Mouse (Mus musculus) frontal cortex, adult (tissue): ENCODE data around the gene Kdm1a.

Experiments used
- ATAC-seq: cut with Nextera tagmentation; 2 replicates; pipeline ENCODE4 v1.9.2; 2017; ENCODE audit warnings: mild to moderate bottlenecking, moderate library complexity, mixed read lengths; ENCODE audit not compliant: low TSS enrichment

Kdm1a gene

DNA sequence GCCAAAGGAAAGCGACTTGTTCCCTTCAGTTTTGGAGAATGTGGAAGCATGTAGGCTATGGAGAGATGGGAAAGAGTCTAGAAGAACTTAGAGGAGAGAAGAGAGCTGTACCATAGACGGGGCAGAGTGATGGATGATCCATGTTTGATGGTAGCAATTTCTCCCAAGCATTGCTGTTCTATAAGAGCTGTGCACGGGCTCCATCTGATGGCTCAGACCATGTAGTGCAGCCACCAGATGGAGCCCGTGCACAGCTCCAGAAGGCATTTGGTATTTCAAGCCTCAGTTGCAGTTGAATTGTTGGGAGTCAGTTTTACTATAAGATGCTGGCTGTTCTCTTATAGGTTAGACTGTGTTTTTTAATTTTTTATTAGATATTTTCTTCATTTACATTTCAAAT, 76.1 kb downstream of the Kdm1a start:
- ATAC-seq, result peak; percentile 93

GRCm38 (mm10) chr4:136524309-136524708, 78.2 kb downstream of the Kdm1a start:
- ATAC-seq, result no peak

DNA sequence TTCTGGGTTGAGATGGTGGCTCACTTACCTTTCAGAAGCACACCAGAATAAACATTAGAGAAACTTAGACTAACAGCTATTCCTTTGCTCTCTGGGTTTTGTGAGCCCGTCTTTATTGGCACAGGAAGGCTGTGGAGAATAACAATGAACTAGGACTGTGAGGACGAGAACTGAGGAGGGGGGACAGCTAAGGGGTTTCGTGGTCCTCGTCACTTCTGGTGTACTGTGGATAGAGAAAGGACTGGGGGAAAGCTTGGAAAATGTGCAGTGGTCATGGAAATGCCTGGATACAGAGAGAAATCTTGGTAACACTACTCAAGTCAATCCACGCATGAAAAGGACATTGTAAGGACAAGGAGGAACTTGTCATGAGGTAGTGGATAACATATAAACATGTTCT, 80.6 kb downstream of the Kdm1a start:
- ATAC-seq, result no peak

DNA sequence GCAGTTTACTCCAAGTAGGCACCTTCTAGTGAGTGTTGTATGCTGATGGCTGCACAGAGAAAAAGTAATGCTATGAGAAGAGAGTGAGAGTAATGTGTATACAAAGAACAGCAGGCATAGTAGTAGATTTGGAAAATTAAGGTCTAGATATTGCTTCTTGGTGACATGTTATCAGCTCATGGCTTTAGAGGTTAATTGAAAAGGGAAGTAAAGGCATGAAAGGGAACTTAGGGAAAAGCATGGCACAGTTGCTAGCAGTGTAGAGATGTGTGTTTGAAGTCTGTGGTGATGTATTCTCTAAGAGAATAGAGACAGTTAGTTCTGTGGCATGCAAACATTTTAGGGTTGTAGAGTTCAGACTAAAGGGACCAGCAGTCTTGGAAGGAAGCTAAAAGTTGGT, 82.7 kb downstream of the Kdm1a start:
- no peak for ATAC-seq

DNA sequence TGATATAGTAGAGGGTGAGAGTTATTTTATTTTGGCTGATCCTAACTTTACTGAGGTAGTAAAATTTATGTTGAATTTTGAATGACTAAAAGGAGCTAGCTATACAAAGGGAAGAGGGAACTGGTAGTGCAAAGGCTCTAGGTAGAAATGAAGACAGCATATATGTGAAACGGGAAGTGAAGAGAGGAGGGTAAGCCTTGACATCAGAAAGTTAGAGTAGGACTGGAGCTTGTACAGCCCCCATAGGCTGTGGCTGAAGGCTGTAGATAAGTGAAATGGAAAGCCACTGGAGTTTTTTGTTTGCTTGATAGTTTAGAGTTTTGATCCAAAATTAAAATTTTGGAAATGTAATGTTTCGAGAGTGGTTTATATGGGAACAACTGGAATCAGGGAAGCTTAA, 83.9 kb downstream of the Kdm1a start:
- ATAC-seq, result no peak

DNA sequence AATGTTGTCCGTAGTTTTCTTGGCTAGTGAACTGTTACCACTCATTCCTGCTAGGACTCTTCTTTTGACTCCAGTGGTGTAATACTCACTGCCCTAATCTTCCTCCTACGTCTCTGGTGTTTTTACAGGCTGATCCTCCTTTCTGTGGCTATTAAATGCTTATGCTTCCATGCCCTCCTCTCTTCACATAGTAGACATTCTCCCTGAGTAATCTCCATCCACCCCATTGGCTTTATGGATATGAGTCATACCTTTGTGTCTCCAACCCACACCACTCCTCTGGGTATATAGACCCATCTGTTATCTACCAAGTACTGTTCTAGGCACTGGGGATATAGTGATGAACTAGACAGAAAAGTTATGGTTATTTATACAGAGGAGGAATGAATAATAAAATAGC, 84.4 kb downstream of the Kdm1a start:
- ATAC-seq, result peak; percentile 79; the same call in 1 of the 2 replicates

DNA sequence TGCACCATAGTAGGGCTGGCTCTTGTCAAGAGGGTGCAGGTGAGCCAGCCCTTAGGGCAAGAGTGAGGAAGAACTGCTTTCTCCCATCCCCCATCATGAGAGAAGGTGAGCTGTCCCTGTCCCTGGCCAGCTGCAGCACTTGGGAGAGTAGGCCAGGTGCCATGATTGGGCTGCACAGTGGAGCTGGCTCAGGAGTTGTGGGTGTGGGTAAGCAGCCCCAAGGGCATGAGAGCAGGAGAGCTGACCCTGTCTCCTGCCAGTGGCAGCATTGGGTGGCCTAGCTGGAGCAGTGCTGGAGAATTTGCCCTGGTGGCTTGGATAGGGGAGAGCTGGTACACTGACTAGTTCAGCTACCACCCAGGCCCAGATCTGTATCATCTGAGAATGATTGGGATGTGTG, 89.6 kb downstream of the Kdm1a start:
- no peak for ATAC-seq

DNA sequence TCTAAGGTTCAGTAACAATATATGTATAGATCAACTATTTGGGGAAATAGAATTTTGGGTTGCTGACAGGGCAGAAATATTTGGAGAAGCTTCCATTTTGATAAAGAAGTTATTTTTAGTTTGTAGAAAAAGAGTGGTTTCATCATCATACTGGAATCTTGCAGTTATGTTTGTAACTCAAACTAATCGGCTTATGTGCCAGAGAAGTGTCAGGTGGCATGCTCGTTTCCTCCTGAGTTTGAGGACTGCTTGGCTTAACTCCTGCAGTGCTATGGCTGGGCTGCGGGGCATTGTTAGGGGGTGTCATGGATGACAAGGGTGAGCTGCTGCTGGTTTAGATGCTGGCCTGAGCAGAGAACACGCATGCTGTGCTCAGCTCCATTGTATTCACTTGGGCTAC, 90.8 kb downstream of the Kdm1a start:
- no peak for ATAC-seq

- no peak for ATAC-seq
These were observed 92.7 kb downstream of the Kdm1a start for GRCm38 (mm10) chr4:136509857-136510256.

DNA sequence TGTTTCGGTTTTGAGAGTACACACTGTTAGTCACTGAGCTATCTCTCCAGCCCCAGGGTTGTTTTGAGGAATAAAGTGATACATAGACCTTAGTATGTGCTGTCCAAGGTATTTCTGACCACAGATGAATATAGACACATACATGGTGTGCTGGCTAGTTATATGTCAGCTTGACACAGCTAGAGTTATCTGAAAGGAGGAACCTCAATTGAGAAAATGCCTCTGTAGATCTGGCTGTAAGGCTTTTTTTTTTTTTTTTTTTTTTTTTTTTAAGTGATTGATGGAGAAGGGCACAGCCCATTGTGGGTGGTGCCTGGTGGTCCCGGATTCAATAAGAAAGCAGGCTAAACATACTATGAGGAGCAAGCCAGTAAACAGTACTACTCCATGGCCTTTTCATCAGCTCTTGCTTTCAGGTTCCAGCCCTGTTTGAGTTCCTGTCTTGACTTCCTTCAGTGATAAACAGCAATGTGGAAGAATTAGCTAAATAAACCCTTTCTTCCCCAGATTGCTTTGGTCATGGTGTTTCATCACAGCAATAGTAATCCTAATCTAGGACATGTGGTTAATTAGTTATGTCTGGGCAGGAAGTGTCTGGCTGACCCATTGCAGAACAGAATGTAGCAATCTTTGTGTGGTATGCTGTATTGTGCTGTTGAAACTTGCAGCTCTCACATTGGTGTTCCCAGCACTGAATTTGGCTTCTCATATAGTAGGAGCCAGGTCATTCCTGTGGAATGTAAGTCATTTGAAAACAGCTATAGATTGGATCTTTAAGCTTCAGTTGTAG, 96.9 kb downstream of the Kdm1a start:
- no peak for ATAC-seq
